Mouse (Mus musculus) MEL (cell line): Measurements from ENCODE around the gene Ltv1. TPM values are rescaled to one million over a fixed set of nuclear protein-coding genes. Genes with fewer than 3 reads are reported as not detected.
A peak's percentile ranks its signal among the peaks of the same experiment; 100 is the strongest.
"Not testable (repeated sequence)": the region's sequence is repeated elsewhere in the genome, so short reads cannot be mapped to it uniquely, and the experiment has no call there.

Source experiments
- DNase-seq: peaks from one replicate; pipeline ENCODE4 v3.0.0; 2011; ENCODE audit warnings: low read depth, low spot score
- H3K27ac ChIP-seq: 2 replicates; pipeline ENCODE4 v1.5.1; 2012; ENCODE audit warnings: low read depth, mild to moderate bottlenecking, control low read depth, low read length, moderate library complexity; ENCODE audit not compliant: control insufficient read depth
- H3K27me3 ChIP-seq, 2 experiments: fragments of 150-350 bp in 1 of 2; sonication (generic) in 1 of 2; 2 replicates each; pipeline ENCODE4 v1.6.1; 2012; ENCODE audit warnings: low read length in 2 of 2, mild to moderate bottlenecking in 2 of 2, improper control_type of control experiment in 1 of 2, moderate library complexity in 1 of 2; ENCODE audit not compliant: insufficient read depth in 2 of 2, control insufficient read depth in 1 of 2
- H3K36me3 ChIP-seq, 2 experiments: 2 replicates each; pipeline ENCODE4 v1.6.1; 2012 to 2014; ENCODE audit warnings: low read length in 2 of 2, improper control_type of control experiment in 1 of 2, inconsistent platforms in 1 of 2, mild to moderate bottlenecking in 1 of 2; ENCODE audit not compliant: insufficient read depth in 2 of 2, control insufficient read depth in 1 of 2
- H3K4me1 ChIP-seq, 2 experiments: fragments of 150-350 bp in 1 of 2; sonication (generic) in 1 of 2; 2 replicates each; pipeline ENCODE4 v1.6.1; 2012; ENCODE audit warnings: low read length in 2 of 2, improper control_type of control experiment in 1 of 2, mild to moderate bottlenecking in 1 of 2; ENCODE audit not compliant: insufficient read depth in 2 of 2, control insufficient read depth in 1 of 2
- H3K4me3 ChIP-seq, 2 experiments: fragments of 150-350 bp in 1 of 2; sonication (generic) in 1 of 2; 2 replicates each; pipeline ENCODE4 v1.5.1; 2012; ENCODE audit warnings: low read depth in 2 of 2, low read length in 2 of 2, mild to moderate bottlenecking in 2 of 2, moderate library complexity in 2 of 2, control low read depth in 1 of 2, improper control_type of control experiment in 1 of 2; ENCODE audit not compliant: control insufficient read depth in 1 of 2, insufficient read depth in 1 of 2
- H3K79me2 ChIP-seq: 2 replicates; pipeline ENCODE4 v1.6.1; 2012; ENCODE audit warnings: mild to moderate bottlenecking, low read length, moderate library complexity; ENCODE audit not compliant: control insufficient read depth, poor library complexity, insufficient read depth
- H3K9ac ChIP-seq: 2 replicates; pipeline ENCODE4 v1.6.1; 2012; ENCODE audit warnings: low read depth, mild to moderate bottlenecking, control low read depth, low read length, moderate library complexity; ENCODE audit not compliant: control insufficient read depth, poor library complexity, severe bottlenecking
- H3K9me3 ChIP-seq: fragments of 150-350 bp; sonication (generic); replicated peaks from 2 replicates; pipeline ENCODE4 v1.6.1; 2012; ENCODE audit warnings: mild to moderate bottlenecking, low read length, improper control_type of control experiment, moderate library complexity; ENCODE audit not compliant: insufficient read depth
- BHLHE40 ChIP-seq: IDR thresholded peaks from 2 replicates; pipeline ENCODE4 v1.6.1; 2012; ENCODE audit warnings: low read depth, mild to moderate bottlenecking, inconsistent platforms, low read length, improper control_type of control experiment, borderline replicate concordance
- CTCF ChIP-seq, 3 experiments: IDR thresholded peaks in 2 of 3; conservative IDR thresholded peaks in 1 of 3; 2 replicates each; pipeline ENCODE4 v1.5.1; 2011 to 2012; ENCODE audit warnings: low read length in 3 of 3, low read depth in 2 of 3, mild to moderate bottlenecking in 2 of 3, improper control_type of control experiment in 1 of 3, inconsistent platforms in 1 of 3, mixed read lengths in 1 of 3, moderate library complexity in 1 of 3; ENCODE audit not compliant: control insufficient read depth in 1 of 3, insufficient read depth in 1 of 3, poor library complexity in 1 of 3, severe bottlenecking in 1 of 3
- ELF1 ChIP-seq: IDR thresholded peaks from 2 replicates; pipeline ENCODE4 v1.6.1; 2014; ENCODE audit warnings: low read depth, mild to moderate bottlenecking, inconsistent platforms, low read length, improper control_type of control experiment, moderate library complexity
- EP300 ChIP-seq, 2 experiments: IDR thresholded peaks; 2 replicates each; pipeline ENCODE4 v1.6.1; 2011; ENCODE audit warnings: improper control_type of control experiment in 2 of 2, low read length in 2 of 2, low read depth in 1 of 2, mild to moderate bottlenecking in 1 of 2
- GATA1 ChIP-seq: IDR thresholded peaks from 2 replicates; pipeline ENCODE4 v1.6.1; 2011; ENCODE audit warnings: low read depth, low read length, improper control_type of control experiment
- HCFC1 ChIP-seq: IDR thresholded peaks from 2 replicates; pipeline ENCODE4 v1.6.1; 2012; ENCODE audit warnings: low read depth, mild to moderate bottlenecking, inconsistent platforms, low read length, improper control_type of control experiment, moderate library complexity
- KAT2A ChIP-seq: conservative IDR thresholded peaks from 2 replicates; pipeline ENCODE4 v1.6.1; 2012; ENCODE audit warnings: low read depth, low read length, improper control_type of control experiment, inconsistent platforms
- MAX ChIP-seq: IDR thresholded peaks from 2 replicates; pipeline ENCODE4 v1.6.1; 2011; ENCODE audit warnings: low read length, improper control_type of control experiment
- MAZ ChIP-seq: IDR thresholded peaks from 2 replicates; pipeline ENCODE4 v1.6.1; 2012; ENCODE audit warnings: low read depth, mild to moderate bottlenecking, inconsistent platforms, low read length, improper control_type of control experiment
- MXI1 ChIP-seq: IDR thresholded peaks from 2 replicates; pipeline ENCODE4 v1.6.1; 2011; ENCODE audit warnings: mild to moderate bottlenecking, low read depth, low read length, improper control_type of control experiment
- MYB ChIP-seq: IDR thresholded peaks from 2 replicates; pipeline ENCODE4 v1.6.1; 2011; ENCODE audit warnings: mild to moderate bottlenecking, low read depth, low read length, improper control_type of control experiment
- NRF1 ChIP-seq: IDR thresholded peaks from 2 replicates; pipeline ENCODE4 v1.6.1; 2014; ENCODE audit warnings: low read depth, mild to moderate bottlenecking, inconsistent platforms, low read length, improper control_type of control experiment, moderate library complexity; ENCODE audit not compliant: poor library complexity, insufficient read depth, severe bottlenecking
- POLR2A ChIP-seq, 2 experiments: IDR thresholded peaks; 2 replicates each; pipeline ENCODE4 v1.6.1; 2011 to 2012; ENCODE audit warnings: low read length in 2 of 2, mild to moderate bottlenecking in 2 of 2, control low read depth in 1 of 2, improper control_type of control experiment in 1 of 2, low read depth in 1 of 2, moderate library complexity in 1 of 2; ENCODE audit not compliant: control insufficient read depth in 1 of 2, insufficient read depth in 1 of 2, poor library complexity in 1 of 2
- POLR2AphosphoS2 ChIP-seq: IDR thresholded peaks from 2 replicates; pipeline ENCODE4 v1.6.1; 2011; ENCODE audit warnings: low read length, improper control_type of control experiment
- POLR2AphosphoS5 ChIP-seq: IDR thresholded peaks from 2 replicates; pipeline ENCODE4 v1.6.1; 2012; ENCODE audit warnings: low read depth, borderline replicate concordance, mild to moderate bottlenecking, inconsistent platforms, low read length, moderate library complexity, mixed read lengths
- RCOR1 ChIP-seq: IDR thresholded peaks from 2 replicates; pipeline ENCODE4 v1.6.1; 2012; ENCODE audit warnings: low read depth, mild to moderate bottlenecking, inconsistent platforms, low read length, improper control_type of control experiment
- SIN3A ChIP-seq: IDR thresholded peaks from 2 replicates; pipeline ENCODE4 v1.6.1; 2012; ENCODE audit warnings: low read length, improper control_type of control experiment, inconsistent platforms
- SMC3 ChIP-seq: IDR thresholded peaks from 2 replicates; pipeline ENCODE4 v1.6.1; 2011; ENCODE audit warnings: low read depth, low read length, improper control_type of control experiment
- TAL1 ChIP-seq: IDR thresholded peaks from 2 replicates; pipeline ENCODE4 v1.6.1; 2012; ENCODE audit warnings: mild to moderate bottlenecking, inconsistent platforms, low read length, moderate library complexity, mixed read lengths
- TBP ChIP-seq: IDR thresholded peaks from 2 replicates; pipeline ENCODE4 v1.8.0; 2011; ENCODE audit warnings: low read depth, low read length, improper control_type of control experiment
- TCF12 ChIP-seq: IDR thresholded peaks from 2 replicates; pipeline ENCODE4 v1.6.1; 2014; ENCODE audit warnings: low read depth, mild to moderate bottlenecking, inconsistent platforms, low read length, improper control_type of control experiment, moderate library complexity
- UBTF ChIP-seq: IDR thresholded peaks from 2 replicates; pipeline ENCODE4 v1.6.1; 2012; ENCODE audit warnings: low read depth, mild to moderate bottlenecking, inconsistent platforms, low read length, improper control_type of control experiment, moderate library complexity, borderline replicate concordance; ENCODE audit not compliant: insufficient read depth
- USF2 ChIP-seq, 2 experiments: IDR thresholded peaks; 2 replicates each; pipeline ENCODE4 v1.6.1; 2011 to 2012; ENCODE audit warnings: improper control_type of control experiment in 2 of 2, low read length in 2 of 2, borderline replicate concordance in 1 of 2, inconsistent platforms in 1 of 2, low read depth in 1 of 2, mild to moderate bottlenecking in 1 of 2; ENCODE audit not compliant: insufficient read depth in 1 of 2
- ZKSCAN1 ChIP-seq: IDR thresholded peaks from 2 replicates; pipeline ENCODE4 v1.6.1; 2012; ENCODE audit warnings: low read depth, mild to moderate bottlenecking, inconsistent platforms, low read length, improper control_type of control experiment, moderate library complexity
- ZNF384 ChIP-seq: IDR thresholded peaks from 2 replicates; pipeline ENCODE4 v1.6.1; 2012; ENCODE audit warnings: low read depth, mild to moderate bottlenecking, inconsistent platforms, low read length, improper control_type of control experiment
- polyA plus RNA-seq, 2 experiments: library from polyadenylated mRNA; stranded (reverse) in 1 of 2; unstranded in 1 of 2; fragments of >175 nt in 1 of 2; fragments of >200 nt in 1 of 2; gene quantifications; 2 replicates each; pipeline versions ENCODE4 v1.2.1 to v1.2.4; 2012; ENCODE audit warnings: low replicate concordance in 2 of 2, low read depth in 1 of 2; ENCODE audit not compliant: insufficient read length in 2 of 2, insufficient read depth in 1 of 2, missing spikeins in 1 of 2
- total RNA-seq: library from RNA; depleted of rRNA; stranded (reverse); fragments of 300-350 nt; gene quantifications from 2 replicates; pipeline ENCODE4 v1.2.3, GENCODE M21; 2012

Gene Ltv1
- total and polyA plus RNA-seq, 3 experiments, result 29.4 to 58.1 TPM; not detected in 1

- TF ChIP-seq BHLHE40 (no peak), RCOR1 (no peak), UBTF (no peak), NRF1 (no peak), POLR2AphosphoS2 (no peak), TBP (no peak), KAT2A (no peak), EP300 (IDR thresholded peaks at IDR 0.05; ENCODE audit: low read depth in 1 of 2, low read length in 2 of 2) (no peak), POLR2AphosphoS5 (no peak), TAL1 (no peak), SIN3A (no peak), MAX (no peak), MXI1 (no peak)
- Histone ChIP-seq H3K36me3 (peaks cover 0 to 2% of the 10 kb centered on the region in 2 experiments; a peak in 2 of 4 replicates), H3K4me1 (peaks cover 0 to 2% of the 10 kb centered on the region in 2 experiments; a peak in 2 of 4 replicates), H3K4me3 (no peak overlapping the region), H3K9me3 (no peaks in the 10 kb centered on the region), H3K79me2 (peaks cover 8% of the 10 kb centered on the region), H3K27ac (no peak overlapping the region), H3K27me3 (no peaks in the 10 kb centered on the region), H3K9ac (no peak overlapping the region)
- no peak for DNase-seq
Observed at GRCm38 (mm10) chr10:13196872-13197507, 4.0 kb upstream of the Ltv1 start.

- not testable (repeated sequence) for H3K9me3 ChIP-seq, DNase-seq, H3K27me3 ChIP-seq, H3K27ac ChIP-seq, H3K36me3 ChIP-seq, H3K4me1 ChIP-seq, H3K9ac ChIP-seq
- Histone ChIP-seq H3K79me2 (peaks cover 13% of the 10 kb centered on the region), H3K4me3 (peak overlapping the region in 1 of 2 experiments; percentile 72; a peak in 3 of 4 replicates)
Observed at GRCm38 (mm10) chr10:13193496-13193895, 528 bp upstream of the Ltv1 start.

- no peak for TF ChIP-seq ZKSCAN1
- no peak for TF ChIP-seq MAZ
- no peak for TF ChIP-seq CTCF (IDR thresholded peaks at IDR 0.05 in 2 of 3, conservative IDR thresholded peaks at IDR 0.05 in 1 of 3; ENCODE audit: control insufficient read depth in 1 of 3, insufficient read depth in 1 of 3, low read depth in 2 of 3, low read length in 3 of 3, poor library complexity in 1 of 3, severe bottlenecking in 1 of 3)
- no peak for TF ChIP-seq MAX
- no peak for TF ChIP-seq SMC3
- TF ChIP-seq MYB, result no peak
- TF ChIP-seq SIN3A, result no peak
- no peak for TF ChIP-seq GATA1
- TF ChIP-seq POLR2A (IDR thresholded peaks at IDR 0.05; ENCODE audit: control insufficient read depth in 1 of 2, insufficient read depth in 1 of 2, low read depth in 1 of 2, low read length in 2 of 2, poor library complexity in 1 of 2), result no peak
- TF ChIP-seq POLR2AphosphoS5, result no peak
- no peak for TF ChIP-seq TCF12
- TF ChIP-seq ELF1, result no peak
- no peak for TF ChIP-seq HCFC1
- TF ChIP-seq UBTF, result no peak
- TF ChIP-seq ZNF384, result no peak
- TF ChIP-seq USF2 (IDR thresholded peaks at IDR 0.05; ENCODE audit: borderline replicate concordance in 1 of 2, insufficient read depth in 1 of 2, low read depth in 1 of 2, low read length in 2 of 2), result no peak
- no peak for TF ChIP-seq EP300 (IDR thresholded peaks at IDR 0.05; ENCODE audit: low read depth in 1 of 2, low read length in 2 of 2)
- H3K79me2 ChIP-seq, result peaks cover 14% of the 10 kb centered on the region
- no peaks in the 10 kb centered on the region for H3K9me3 ChIP-seq
- H3K27ac ChIP-seq, result no peak overlapping the region
- DNase-seq, result no peak
- H3K9ac ChIP-seq, result no peak overlapping the region
- peaks cover 2 to 11% of the 10 kb centered on the region in 2 experiments for H3K36me3 ChIP-seq
- peaks cover 0 to 11% of the 10 kb centered on the region in 2 experiments; a peak in 1 of 4 replicates for H3K4me1 ChIP-seq
- H3K27me3 ChIP-seq, result no peaks in the 10 kb centered on the region
- no peak overlapping the region for H3K4me3 ChIP-seq
Observed at GRCm38 (mm10) chr10:13189881-13190280, 3.1 kb downstream of the Ltv1 start.
